Mouse (Mus musculus) hindbrain, embryonic 15.5 days (tissue): ENCODE results near the gene Dab1. TPM values are rescaled to one million over a fixed set of nuclear protein-coding genes. Genes with fewer than 3 reads are reported as not detected.
A peak's percentile ranks its signal among the peaks of the same experiment; 100 is the strongest.

Source experiments
- ATAC-seq: fragments of 200-750 bp; cut with Nextera tagmentation; 2 replicates; pipeline ENCODE4 v1.8.0; 2017; ENCODE audit warnings: low read depth, moderate number of reproducible peaks, moderate TSS enrichment; ENCODE audit not compliant: low FRiP score
- H3K27ac ChIP-seq: fragments of 300-500 bp; sonication (generic); replicated peaks from 2 replicates; pipeline ENCODE4 v1.5.1; 2015; ENCODE audit warnings: mild to moderate bottlenecking, inconsistent platforms
- H3K27me3 ChIP-seq: fragments of 300-500 bp; sonication (generic); 2 replicates; pipeline ENCODE4 v1.6.1; 2015; ENCODE audit warnings: control low read depth, inconsistent platforms
- H3K36me3 ChIP-seq: fragments of 300-500 bp; sonication (generic); 2 replicates; pipeline ENCODE4 v1.6.1; 2015; ENCODE audit warnings: control low read depth, inconsistent platforms
- H3K4me1 ChIP-seq: fragments of 300-500 bp; sonication (generic); replicated peaks from 2 replicates; pipeline ENCODE4 v1.6.1; 2015; ENCODE audit warnings: control low read depth, inconsistent platforms
- H3K4me2 ChIP-seq: fragments of 300-500 bp; sonication (generic); 2 replicates; pipeline ENCODE4 v1.6.1; 2015; ENCODE audit warnings: moderate library complexity, mild to moderate bottlenecking, inconsistent platforms
- H3K4me3 ChIP-seq: fragments of 300-500 bp; sonication (generic); 2 replicates; pipeline ENCODE4 v1.5.1; 2015; ENCODE audit warnings: mild to moderate bottlenecking, inconsistent platforms
- H3K9ac ChIP-seq: fragments of 300-500 bp; sonication (generic); 2 replicates; pipeline ENCODE4 v1.6.1; 2015; ENCODE audit warnings: inconsistent platforms
- H3K9me3 ChIP-seq: fragments of 300-500 bp; sonication (generic); 2 replicates; pipeline ENCODE4 v1.6.1; 2016; ENCODE audit warnings: control low read depth, inconsistent platforms
- WGBS: fragments of 180-500 bp; shearing (Covaris S2); methylation state at CpG from one replicate; pipeline ENCODE4 v1.1.7; 2015; 5-methylcytosine and 5-hydroxymethylcytosine counted together
- polyA plus RNA-seq: library from polyadenylated mRNA; unstranded; fragments of >200 nt; fragmentation: Nextera tagmentation; extraction: Ambion mirVana; gene quantifications from 2 replicates; pipeline ENCODE4 v1.2.1, GENCODE M21; 2015

Gene Dab1
- polyA plus RNA-seq, 1 experiment from 2014 or later = 93.7 TPM

GRCm38 (mm10) chr4:104301764-104302163 lies 682.6 kb downstream of the Dab1 start:
- no peak overlapping the region for H3K4me2 ChIP-seq
- no peaks in the 10 kb centered on the region for H3K36me3 ChIP-seq
- no peaks in the 10 kb centered on the region for H3K27me3 ChIP-seq
- no peaks in the 10 kb centered on the region for H3K9me3 ChIP-seq
- no peak overlapping the region for H3K4me3 ChIP-seq
- no peak overlapping the region for H3K27ac ChIP-seq
- 61% methylated on average over 3 of the region's 3 CpGs for WGBS
- ATAC-seq = no peak
- no peak overlapping the region for H3K9ac ChIP-seq
- H3K4me1 ChIP-seq = peaks cover 7% of the 10 kb centered on the region

- Histone ChIP-seq H3K36me3 (no peaks in the 10 kb centered on the region), H3K9me3 (no peaks in the 10 kb centered on the region), H3K4me3 (no peak overlapping the region), H3K9ac (no peak overlapping the region), H3K27ac (no peak overlapping the region), H3K4me2 (no peak overlapping the region), H3K27me3 (no peaks in the 10 kb centered on the region), H3K4me1 (peaks cover 7% of the 10 kb centered on the region)
- no peak for ATAC-seq
- WGBS = 44% methylated on average over 10 of the region's 10 CpGs
Measured at GRCm38 (mm10) chr4:104302996-104303652, 684.0 kb downstream of the Dab1 start.

GRCm38 (mm10) chr4:104307781-104308180 lies 688.6 kb downstream of the Dab1 start:
- Histone ChIP-seq H3K4me1 (peaks cover 7% of the 10 kb centered on the region), H3K36me3 (no peaks in the 10 kb centered on the region), H3K9ac (no peak overlapping the region), H3K9me3 (no peaks in the 10 kb centered on the region), H3K4me3 (no peak overlapping the region), H3K4me2 (no peak overlapping the region), H3K27me3 (no peaks in the 10 kb centered on the region), H3K27ac (no peak overlapping the region)
- ATAC-seq = no peak
- 76% methylated on average over 2 of the region's 2 CpGs for WGBS

GRCm38 (mm10) chr4:104326221-104326620 lies 707.1 kb downstream of the Dab1 start:
- no peaks in the 10 kb centered on the region for H3K9me3 ChIP-seq
- H3K27me3 ChIP-seq = no peaks in the 10 kb centered on the region
- H3K36me3 ChIP-seq = no peaks in the 10 kb centered on the region
- H3K9ac ChIP-seq = no peak overlapping the region
- no peak overlapping the region for H3K27ac ChIP-seq
- H3K4me1 ChIP-seq = no peaks in the 10 kb centered on the region
- no peak overlapping the region for H3K4me3 ChIP-seq
- ATAC-seq = no peak
- no peak overlapping the region for H3K4me2 ChIP-seq
- 42% methylated on average over 5 of the region's 5 CpGs for WGBS

- H3K36me3 ChIP-seq = no peaks in the 10 kb centered on the region
- H3K27ac ChIP-seq = no peak overlapping the region
- no peak for ATAC-seq
- H3K9ac ChIP-seq = no peak overlapping the region
- 49% methylated on average over 6 of the region's 6 CpGs for WGBS
- H3K4me2 ChIP-seq = no peak overlapping the region
- H3K27me3 ChIP-seq = no peaks in the 10 kb centered on the region
- no peaks in the 10 kb centered on the region for H3K4me1 ChIP-seq
- H3K4me3 ChIP-seq = no peak overlapping the region
- no peaks in the 10 kb centered on the region for H3K9me3 ChIP-seq
Measured at GRCm38 (mm10) chr4:104331896-104332295, 712.7 kb downstream of the Dab1 start.

- 40% methylated on average over 3 of the region's 3 CpGs for WGBS
- H3K4me2 ChIP-seq = no peak overlapping the region
- no peaks in the 10 kb centered on the region for H3K4me1 ChIP-seq
- H3K4me3 ChIP-seq = no peak overlapping the region
- no peaks in the 10 kb centered on the region for H3K27me3 ChIP-seq
- no peaks in the 10 kb centered on the region for H3K36me3 ChIP-seq
- no peaks in the 10 kb centered on the region for H3K9me3 ChIP-seq
- ATAC-seq = no peak
- H3K27ac ChIP-seq = no peak overlapping the region
- no peak overlapping the region for H3K9ac ChIP-seq
Measured at GRCm38 (mm10) chr4:104332399-104332798, 713.2 kb downstream of the Dab1 start.

GRCm38 (mm10) chr4:104337279-104337678 lies 718.1 kb downstream of the Dab1 start:
- no peak for ATAC-seq
- no peaks in the 10 kb centered on the region for H3K9me3 ChIP-seq
- H3K4me3 ChIP-seq = no peak overlapping the region
- no peak overlapping the region for H3K4me2 ChIP-seq
- no peaks in the 10 kb centered on the region for H3K4me1 ChIP-seq
- H3K27ac ChIP-seq = no peak overlapping the region
- no peaks in the 10 kb centered on the region for H3K27me3 ChIP-seq
- H3K9ac ChIP-seq = no peak overlapping the region
- 60% methylated on average over 10 of the region's 10 CpGs for WGBS
- H3K36me3 ChIP-seq = no peaks in the 10 kb centered on the region

- Histone ChIP-seq H3K9ac (no peak overlapping the region), H3K27ac (no peak overlapping the region), H3K4me1 (no peaks in the 10 kb centered on the region), H3K9me3 (no peaks in the 10 kb centered on the region), H3K4me2 (no peak overlapping the region), H3K27me3 (no peaks in the 10 kb centered on the region), H3K36me3 (no peaks in the 10 kb centered on the region), H3K4me3 (no peak overlapping the region)
- no peak for ATAC-seq
- WGBS = 92% methylated on average over 2 of the region's 2 CpGs
Measured at GRCm38 (mm10) chr4:104338382-104338781, 719.2 kb downstream of the Dab1 start.

- Histone ChIP-seq H3K9me3 (no peaks in the 10 kb centered on the region), H3K27me3 (peaks cover 5% of the 10 kb centered on the region; the same call in 1 of the 2 replicates), H3K36me3 (no peaks in the 10 kb centered on the region), H3K4me2 (no peak overlapping the region), H3K4me1 (peaks cover 4% of the 10 kb centered on the region), H3K4me3 (no peak overlapping the region), H3K27ac (no peak overlapping the region), H3K9ac (no peak overlapping the region)
- WGBS = 74% methylated on average over 1 of the region's 1 CpGs
- no peak for ATAC-seq
Measured at GRCm38 (mm10) chr4:104361345-104361744, 742.2 kb downstream of the Dab1 start.

- peaks cover 5% of the 10 kb centered on the region; the same call in 1 of the 2 replicates for H3K27me3 ChIP-seq
- no peaks in the 10 kb centered on the region for H3K9me3 ChIP-seq
- H3K4me2 ChIP-seq = peak overlapping the region; percentile 96
- H3K36me3 ChIP-seq = no peaks in the 10 kb centered on the region
- H3K4me1 ChIP-seq = peaks cover 23% of the 10 kb centered on the region
- no peak for ATAC-seq
- H3K27ac ChIP-seq = peak overlapping the region; percentile 92
- H3K9ac ChIP-seq = peak overlapping the region; percentile 90
- H3K4me3 ChIP-seq = peak overlapping the region; percentile 85
- WGBS = 9% methylated on average over 8 of the region's 8 CpGs
Measured at GRCm38 (mm10) chr4:104366491-104366890, 747.3 kb downstream of the Dab1 start.

GRCm38 (mm10) chr4:104366894-104367740 lies 748.0 kb downstream of the Dab1 start:
- Histone ChIP-seq H3K4me1 (peaks cover 23% of the 10 kb centered on the region), H3K9me3 (no peaks in the 10 kb centered on the region), H3K4me2 (peak overlapping the region; percentile 96), H3K4me3 (peak overlapping the region; percentile 85), H3K36me3 (no peaks in the 10 kb centered on the region), H3K27me3 (peaks cover 5% of the 10 kb centered on the region; the same call in 1 of the 2 replicates), H3K9ac (peak overlapping the region; percentile 90), H3K27ac (peak overlapping the region; percentile 92)
- ATAC-seq = peak; percentile 87
- WGBS = under 1% methylated on average over 80 of the region's 94 CpGs

- H3K9ac ChIP-seq = peak overlapping the region; percentile 90
- no peaks in the 10 kb centered on the region for H3K36me3 ChIP-seq
- H3K27me3 ChIP-seq = peaks cover 5% of the 10 kb centered on the region; the same call in 1 of the 2 replicates
- H3K27ac ChIP-seq = peak overlapping the region; percentile 92
- ATAC-seq = peak; percentile 63
- WGBS = under 1% methylated on average over 43 of the region's 48 CpGs
- no peaks in the 10 kb centered on the region for H3K9me3 ChIP-seq
- peak overlapping the region; percentile 96 for H3K4me2 ChIP-seq
- peak overlapping the region; percentile 85 for H3K4me3 ChIP-seq
- H3K4me1 ChIP-seq = peaks cover 23% of the 10 kb centered on the region
Measured at GRCm38 (mm10) chr4:104367741-104368411, 748.7 kb downstream of the Dab1 start.
